Mouse (Mus musculus) MEL (cell line): ENCODE measurements at regions not wholly inside any gene's neighbourhood (a gene's known extent, or its start where the extent isn't known, plus 50 kb on each side); places are given as distances from the start of the nearest gene placed in this dataset.

ENCODE experiments used
- DNase-seq: peaks from one replicate; pipeline ENCODE4 v3.0.0; 2011; ENCODE audit warnings: low read depth, low spot score
- H3K27ac ChIP-seq: 2 replicates; pipeline ENCODE4 v1.5.1; 2012; ENCODE audit warnings: low read depth, mild to moderate bottlenecking, control low read depth, low read length, moderate library complexity; ENCODE audit not compliant: control insufficient read depth
- H3K27me3 ChIP-seq, 2 experiments: fragments of 150-350 bp in 1 of 2; sonication (generic) in 1 of 2; 2 replicates each; pipeline ENCODE4 v1.6.1; 2012; ENCODE audit warnings: low read length in 2 of 2, mild to moderate bottlenecking in 2 of 2, improper control_type of control experiment in 1 of 2, moderate library complexity in 1 of 2; ENCODE audit not compliant: insufficient read depth in 2 of 2, control insufficient read depth in 1 of 2
- H3K36me3 ChIP-seq, 2 experiments: 2 replicates each; pipeline ENCODE4 v1.6.1; 2012 to 2014; ENCODE audit warnings: low read length in 2 of 2, improper control_type of control experiment in 1 of 2, inconsistent platforms in 1 of 2, mild to moderate bottlenecking in 1 of 2; ENCODE audit not compliant: insufficient read depth in 2 of 2, control insufficient read depth in 1 of 2
- H3K4me1 ChIP-seq, 2 experiments: fragments of 150-350 bp in 1 of 2; sonication (generic) in 1 of 2; 2 replicates each; pipeline ENCODE4 v1.6.1; 2012; ENCODE audit warnings: low read length in 2 of 2, improper control_type of control experiment in 1 of 2, mild to moderate bottlenecking in 1 of 2; ENCODE audit not compliant: insufficient read depth in 2 of 2, control insufficient read depth in 1 of 2
- H3K4me3 ChIP-seq, 2 experiments: fragments of 150-350 bp in 1 of 2; sonication (generic) in 1 of 2; 2 replicates each; pipeline ENCODE4 v1.5.1; 2012; ENCODE audit warnings: low read depth in 2 of 2, low read length in 2 of 2, mild to moderate bottlenecking in 2 of 2, moderate library complexity in 2 of 2, control low read depth in 1 of 2, improper control_type of control experiment in 1 of 2; ENCODE audit not compliant: control insufficient read depth in 1 of 2, insufficient read depth in 1 of 2
- H3K79me2 ChIP-seq: 2 replicates; pipeline ENCODE4 v1.6.1; 2012; ENCODE audit warnings: mild to moderate bottlenecking, low read length, moderate library complexity; ENCODE audit not compliant: control insufficient read depth, poor library complexity, insufficient read depth
- H3K9ac ChIP-seq: 2 replicates; pipeline ENCODE4 v1.6.1; 2012; ENCODE audit warnings: low read depth, mild to moderate bottlenecking, control low read depth, low read length, moderate library complexity; ENCODE audit not compliant: control insufficient read depth, poor library complexity, severe bottlenecking
- H3K9me3 ChIP-seq: fragments of 150-350 bp; sonication (generic); replicated peaks from 2 replicates; pipeline ENCODE4 v1.6.1; 2012; ENCODE audit warnings: mild to moderate bottlenecking, low read length, improper control_type of control experiment, moderate library complexity; ENCODE audit not compliant: insufficient read depth
- BHLHE40 ChIP-seq: IDR thresholded peaks from 2 replicates; pipeline ENCODE4 v1.6.1; 2012; ENCODE audit warnings: low read depth, mild to moderate bottlenecking, inconsistent platforms, low read length, improper control_type of control experiment, borderline replicate concordance
- CHD1 ChIP-seq: IDR thresholded peaks from 2 replicates; pipeline ENCODE4 v1.6.1; 2012; ENCODE audit warnings: low read depth, mild to moderate bottlenecking, inconsistent platforms, low read length, improper control_type of control experiment
- CHD2 ChIP-seq: IDR thresholded peaks from 2 replicates; pipeline ENCODE4 v1.6.1; 2011; ENCODE audit warnings: low read length, improper control_type of control experiment
- CTCF ChIP-seq, 3 experiments: IDR thresholded peaks in 2 of 3; conservative IDR thresholded peaks in 1 of 3; 2 replicates each; pipeline ENCODE4 v1.5.1; 2011 to 2012; ENCODE audit warnings: low read length in 3 of 3, low read depth in 2 of 3, mild to moderate bottlenecking in 2 of 3, improper control_type of control experiment in 1 of 3, inconsistent platforms in 1 of 3, mixed read lengths in 1 of 3, moderate library complexity in 1 of 3; ENCODE audit not compliant: control insufficient read depth in 1 of 3, insufficient read depth in 1 of 3, poor library complexity in 1 of 3, severe bottlenecking in 1 of 3
- E2F4 ChIP-seq: IDR thresholded peaks from 2 replicates; pipeline ENCODE4 v1.6.1; 2011; ENCODE audit warnings: low read depth, low read length, improper control_type of control experiment, borderline replicate concordance
- ELF1 ChIP-seq: IDR thresholded peaks from 2 replicates; pipeline ENCODE4 v1.6.1; 2014; ENCODE audit warnings: low read depth, mild to moderate bottlenecking, inconsistent platforms, low read length, improper control_type of control experiment, moderate library complexity
- EP300 ChIP-seq, 2 experiments: IDR thresholded peaks; 2 replicates each; pipeline ENCODE4 v1.6.1; 2011; ENCODE audit warnings: improper control_type of control experiment in 2 of 2, low read length in 2 of 2, low read depth in 1 of 2, mild to moderate bottlenecking in 1 of 2
- ETS1 ChIP-seq: IDR thresholded peaks from 2 replicates; pipeline ENCODE4 v1.6.1; 2012; ENCODE audit warnings: low read depth, mild to moderate bottlenecking, inconsistent platforms, low read length, improper control_type of control experiment, moderate library complexity
- GABPA ChIP-seq: IDR thresholded peaks from 2 replicates; pipeline ENCODE4 v1.6.1; 2012; ENCODE audit warnings: low read depth, mild to moderate bottlenecking, inconsistent platforms, low read length, improper control_type of control experiment, moderate library complexity
- GATA1 ChIP-seq: IDR thresholded peaks from 2 replicates; pipeline ENCODE4 v1.6.1; 2011; ENCODE audit warnings: low read depth, low read length, improper control_type of control experiment
- HCFC1 ChIP-seq: IDR thresholded peaks from 2 replicates; pipeline ENCODE4 v1.6.1; 2012; ENCODE audit warnings: low read depth, mild to moderate bottlenecking, inconsistent platforms, low read length, improper control_type of control experiment, moderate library complexity
- JUND ChIP-seq: IDR thresholded peaks from 2 replicates; pipeline ENCODE4 v1.6.1; 2011; ENCODE audit warnings: low read depth, mild to moderate bottlenecking, improper control_type of control experiment, low read length
- KAT2A ChIP-seq: conservative IDR thresholded peaks from 2 replicates; pipeline ENCODE4 v1.6.1; 2012; ENCODE audit warnings: low read depth, low read length, improper control_type of control experiment, inconsistent platforms
- MAFK ChIP-seq: IDR thresholded peaks from 2 replicates; pipeline ENCODE4 v1.6.1; 2011; ENCODE audit warnings: low read depth, mild to moderate bottlenecking, low read length, improper control_type of control experiment, borderline replicate concordance
- MAX ChIP-seq: IDR thresholded peaks from 2 replicates; pipeline ENCODE4 v1.6.1; 2011; ENCODE audit warnings: low read length, improper control_type of control experiment
- MAZ ChIP-seq: IDR thresholded peaks from 2 replicates; pipeline ENCODE4 v1.6.1; 2012; ENCODE audit warnings: low read depth, mild to moderate bottlenecking, inconsistent platforms, low read length, improper control_type of control experiment
- MEF2A ChIP-seq: IDR thresholded peaks from 2 replicates; pipeline ENCODE4 v1.6.1; 2014; ENCODE audit warnings: low read depth, mild to moderate bottlenecking, inconsistent platforms, low read length, improper control_type of control experiment; ENCODE audit not compliant: poor library complexity, insufficient replicate concordance, severe bottlenecking; ENCODE audit errors: extremely low read depth
- MXI1 ChIP-seq: IDR thresholded peaks from 2 replicates; pipeline ENCODE4 v1.6.1; 2011; ENCODE audit warnings: mild to moderate bottlenecking, low read depth, low read length, improper control_type of control experiment
- MYB ChIP-seq: IDR thresholded peaks from 2 replicates; pipeline ENCODE4 v1.6.1; 2011; ENCODE audit warnings: mild to moderate bottlenecking, low read depth, low read length, improper control_type of control experiment
- NRF1 ChIP-seq: IDR thresholded peaks from 2 replicates; pipeline ENCODE4 v1.6.1; 2014; ENCODE audit warnings: low read depth, mild to moderate bottlenecking, inconsistent platforms, low read length, improper control_type of control experiment, moderate library complexity; ENCODE audit not compliant: poor library complexity, insufficient read depth, severe bottlenecking
- POLR2A ChIP-seq, 2 experiments: IDR thresholded peaks; 2 replicates each; pipeline ENCODE4 v1.6.1; 2011 to 2012; ENCODE audit warnings: low read length in 2 of 2, mild to moderate bottlenecking in 2 of 2, control low read depth in 1 of 2, improper control_type of control experiment in 1 of 2, low read depth in 1 of 2, moderate library complexity in 1 of 2; ENCODE audit not compliant: control insufficient read depth in 1 of 2, insufficient read depth in 1 of 2, poor library complexity in 1 of 2
- POLR2AphosphoS2 ChIP-seq: IDR thresholded peaks from 2 replicates; pipeline ENCODE4 v1.6.1; 2011; ENCODE audit warnings: low read length, improper control_type of control experiment
- RCOR1 ChIP-seq: IDR thresholded peaks from 2 replicates; pipeline ENCODE4 v1.6.1; 2012; ENCODE audit warnings: low read depth, mild to moderate bottlenecking, inconsistent platforms, low read length, improper control_type of control experiment
- SMC3 ChIP-seq: IDR thresholded peaks from 2 replicates; pipeline ENCODE4 v1.6.1; 2011; ENCODE audit warnings: low read depth, low read length, improper control_type of control experiment
- TBP ChIP-seq: IDR thresholded peaks from 2 replicates; pipeline ENCODE4 v1.8.0; 2011; ENCODE audit warnings: low read depth, low read length, improper control_type of control experiment
- TCF12 ChIP-seq: IDR thresholded peaks from 2 replicates; pipeline ENCODE4 v1.6.1; 2014; ENCODE audit warnings: low read depth, mild to moderate bottlenecking, inconsistent platforms, low read length, improper control_type of control experiment, moderate library complexity
- USF1 ChIP-seq: IDR thresholded peaks from 2 replicates; pipeline ENCODE4 v1.6.1; 2014; ENCODE audit warnings: low read depth, mild to moderate bottlenecking, inconsistent platforms, low read length, improper control_type of control experiment, moderate library complexity
- USF2 ChIP-seq, 2 experiments: IDR thresholded peaks; 2 replicates each; pipeline ENCODE4 v1.6.1; 2011 to 2012; ENCODE audit warnings: improper control_type of control experiment in 2 of 2, low read length in 2 of 2, borderline replicate concordance in 1 of 2, inconsistent platforms in 1 of 2, low read depth in 1 of 2, mild to moderate bottlenecking in 1 of 2; ENCODE audit not compliant: insufficient read depth in 1 of 2
- ZC3H11A ChIP-seq: IDR thresholded peaks from 2 replicates; pipeline ENCODE4 v1.6.1; 2012; ENCODE audit warnings: low read depth, mild to moderate bottlenecking, inconsistent platforms, low read length, improper control_type of control experiment
- ZKSCAN1 ChIP-seq: IDR thresholded peaks from 2 replicates; pipeline ENCODE4 v1.6.1; 2012; ENCODE audit warnings: low read depth, mild to moderate bottlenecking, inconsistent platforms, low read length, improper control_type of control experiment, moderate library complexity

DNA sequence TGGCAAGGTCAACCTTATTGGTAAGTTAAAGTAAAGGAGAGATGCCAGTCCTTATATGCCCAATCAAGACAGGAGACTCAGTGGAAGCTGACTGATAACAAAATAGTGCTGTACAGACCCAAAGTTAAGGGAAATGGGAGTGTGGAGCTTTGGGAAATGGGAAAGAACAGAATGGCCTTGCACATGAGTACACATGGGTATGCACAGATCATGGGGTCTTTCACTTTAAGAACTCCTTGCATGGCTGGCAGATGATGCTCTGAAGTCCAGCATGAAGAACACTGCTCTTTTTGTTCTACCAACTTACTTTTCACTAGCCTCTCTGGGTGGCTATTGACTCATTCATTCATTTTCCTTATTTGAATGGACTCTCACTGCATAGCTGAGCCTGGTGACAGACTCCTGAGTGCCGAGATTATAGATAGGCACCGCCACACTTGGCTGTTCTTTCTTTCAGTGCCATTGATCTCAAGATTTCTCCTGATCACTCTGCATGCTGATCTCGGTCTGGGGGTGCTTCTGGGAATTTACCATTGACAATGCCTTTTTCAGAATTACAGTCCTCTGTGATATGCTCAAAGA, 340.3 kb downstream of the Plod2 start:
- no peak overlapping the region for H3K27ac ChIP-seq
- no peak overlapping the region for H3K4me3 ChIP-seq
- TF ChIP-seq MAZ (no peak), TBP (no peak), E2F4 (no peak), GABPA (no peak), JUND (no peak), BHLHE40 (no peak), ZC3H11A (no peak), MYB (no peak), CHD1 (no peak), HCFC1 (no peak), ELF1 (no peak), EP300 (IDR thresholded peaks at IDR 0.05; ENCODE audit: low read depth in 1 of 2, low read length in 2 of 2) (no peak), KAT2A (no peak), MAFK (no peak), GATA1 (no peak), RCOR1 (no peak), TCF12 (no peak), CHD2 (no peak), ETS1 (no peak)
- no peak overlapping the region for H3K9ac ChIP-seq
- H3K9me3 ChIP-seq = no peaks in the 10 kb centered on the region
- H3K79me2 ChIP-seq = no peaks in the 10 kb centered on the region
- H3K27me3 ChIP-seq = no peaks in the 10 kb centered on the region
- no peaks in the 10 kb centered on the region for H3K4me1 ChIP-seq
- DNase-seq = no peak
- H3K36me3 ChIP-seq = no peaks in the 10 kb centered on the region

DNA sequence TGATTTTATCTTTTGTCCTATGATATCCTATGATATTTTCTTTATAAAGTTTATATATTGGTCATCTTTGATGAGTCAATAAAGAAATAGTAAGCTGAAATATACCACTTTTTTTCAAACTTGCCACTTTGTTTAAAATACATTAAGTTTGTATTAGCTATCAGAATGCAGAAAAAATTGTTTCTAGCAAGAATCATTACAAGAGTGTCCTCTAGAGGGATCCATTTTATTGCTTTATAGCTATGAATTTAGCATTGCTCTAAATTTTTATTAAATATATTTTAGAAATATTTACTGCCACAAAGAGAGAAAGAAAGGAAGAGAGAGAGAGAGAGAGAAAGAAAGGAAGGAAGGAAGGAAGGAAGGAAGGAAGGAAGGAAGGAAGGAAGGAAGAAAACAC, 348.0 kb downstream of the Plod2 start:
- TF ChIP-seq BHLHE40 (no peak), MXI1 (no peak), MEF2A (no peak), POLR2AphosphoS2 (no peak), E2F4 (no peak), JUND (no peak), NRF1 (no peak), TBP (no peak), SMC3 (no peak), ZKSCAN1 (no peak), POLR2A (IDR thresholded peaks at IDR 0.05; ENCODE audit: control insufficient read depth in 1 of 2, insufficient read depth in 1 of 2, low read depth in 1 of 2, low read length in 2 of 2, poor library complexity in 1 of 2) (no peak), USF1 (no peak), USF2 (IDR thresholded peaks at IDR 0.05; ENCODE audit: borderline replicate concordance in 1 of 2, insufficient read depth in 1 of 2, low read depth in 1 of 2, low read length in 2 of 2) (no peak), CTCF (IDR thresholded peaks at IDR 0.05 in 2 of 3, conservative IDR thresholded peaks at IDR 0.05 in 1 of 3; ENCODE audit: control insufficient read depth in 1 of 3, insufficient read depth in 1 of 3, low read depth in 2 of 3, low read length in 3 of 3, poor library complexity in 1 of 3, severe bottlenecking in 1 of 3) (no peak), MAX (no peak), TCF12 (no peak)
- H3K27me3 ChIP-seq = no peaks in the 10 kb centered on the region
- H3K36me3 ChIP-seq = no peaks in the 10 kb centered on the region
- no peaks in the 10 kb centered on the region for H3K4me1 ChIP-seq
- no peak overlapping the region for H3K9ac ChIP-seq
- no peaks in the 10 kb centered on the region for H3K79me2 ChIP-seq
- no peak overlapping the region for H3K4me3 ChIP-seq
- DNase-seq = no peak
- no peaks in the 10 kb centered on the region for H3K9me3 ChIP-seq
- no peak overlapping the region for H3K27ac ChIP-seq
